Mouse (Mus musculus) hindbrain, embryonic 13.5 days (tissue): ENCODE results near the gene Armc12. TPM values are rescaled to one million over a fixed set of nuclear protein-coding genes. Genes with fewer than 3 reads are reported as not detected.
"Not testable (repeated sequence)": the region's sequence is repeated elsewhere in the genome, so short reads cannot be mapped to it uniquely, and the experiment has no call there.

Source experiments
- ATAC-seq: fragments of 200-750 bp; cut with Nextera tagmentation; 2 replicates; pipeline ENCODE4 v1.8.0; 2017; ENCODE audit warnings: moderate TSS enrichment; ENCODE audit not compliant: low FRiP score
- H3K27ac ChIP-seq: fragments of 300-500 bp; sonication (generic); 2 replicates; pipeline ENCODE4 v1.5.1; 2015; ENCODE audit warnings: inconsistent platforms, mild to moderate bottlenecking, moderate library complexity
- H3K27me3 ChIP-seq: fragments of 300-500 bp; sonication (generic); 2 replicates; pipeline ENCODE4 v1.6.1; 2015; ENCODE audit warnings: mild to moderate bottlenecking, inconsistent platforms
- H3K36me3 ChIP-seq: fragments of 300-500 bp; sonication (generic); 2 replicates; pipeline ENCODE4 v1.6.1; 2015; ENCODE audit warnings: mild to moderate bottlenecking, inconsistent platforms
- H3K4me1 ChIP-seq: fragments of 300-500 bp; sonication (generic); replicated peaks from 2 replicates; pipeline ENCODE4 v1.6.1; 2015; ENCODE audit warnings: inconsistent platforms
- H3K4me2 ChIP-seq: fragments of 300-500 bp; sonication (generic); 2 replicates; pipeline ENCODE4 v1.6.1; 2015; ENCODE audit warnings: inconsistent platforms, mild to moderate bottlenecking, moderate library complexity
- H3K4me3 ChIP-seq: fragments of 300-500 bp; sonication (generic); 2 replicates; pipeline ENCODE4 v1.5.1; 2015; ENCODE audit warnings: mild to moderate bottlenecking, inconsistent platforms
- H3K9ac ChIP-seq: fragments of 300-500 bp; sonication (generic); 2 replicates; pipeline ENCODE4 v1.6.1; 2015; ENCODE audit warnings: mild to moderate bottlenecking, inconsistent platforms
- H3K9me3 ChIP-seq: fragments of 300-500 bp; sonication (generic); 2 replicates; pipeline ENCODE4 v1.6.1; 2016; ENCODE audit warnings: inconsistent platforms
- WGBS: fragments of 180-500 bp; shearing (Covaris S2); methylation state at CpG from one replicate; pipeline ENCODE4 v1.1.7; 2015; 5-methylcytosine and 5-hydroxymethylcytosine counted together
- polyA plus RNA-seq: library from polyadenylated mRNA; unstranded; fragments of >200 nt; fragmentation: Nextera tagmentation; extraction: Ambion mirVana; gene quantifications from 2 replicates; pipeline ENCODE4 v1.2.1, GENCODE M21; 2015

Armc12 gene
- polyA plus RNA-seq, 1 experiment from 2014 or later = not detected

GRCm38 (mm10) chr17:28553040-28553793 is 22.6 kb downstream of the Armc12 start:
- Histone ChIP-seq H3K27ac (no peak overlapping the region), H3K9ac (no peak overlapping the region), H3K27me3 (no peaks in the 10 kb centered on the region), H3K9me3 (no peaks in the 10 kb centered on the region), H3K4me2 (no peak overlapping the region), H3K4me1 (0 out of 2 replicates have a peak, but pooled peaks cover 4% of the 10 kb centered on the region), H3K36me3 (no peaks in the 10 kb centered on the region), H3K4me3 (no peak overlapping the region)
- ATAC-seq = no peak
- 7% methylated on average over 14 of the region's 14 CpGs for WGBS

- not testable (repeated sequence) for H3K27ac ChIP-seq, H3K4me1 ChIP-seq, H3K27me3 ChIP-seq, H3K9ac ChIP-seq, ATAC-seq, H3K4me2 ChIP-seq, H3K4me3 ChIP-seq, H3K9me3 ChIP-seq, H3K36me3 ChIP-seq
- 87% methylated on average over 4 of the region's 4 CpGs for WGBS
Observed at GRCm38 (mm10) chr17:28554021-28554420, 23.4 kb downstream of the Armc12 start.

- ATAC-seq = no peak
- Histone ChIP-seq H3K36me3 (no peaks in the 10 kb centered on the region), H3K4me3 (no peak overlapping the region), H3K4me1 (0 out of 2 replicates have a peak, but pooled peaks cover 4% of the 10 kb centered on the region), H3K27ac (no peak overlapping the region), H3K27me3 (no peaks in the 10 kb centered on the region), H3K9ac (no peak overlapping the region), H3K4me2 (no peak overlapping the region), H3K9me3 (no peaks in the 10 kb centered on the region)
- 56% methylated on average over 6 of the region's 6 CpGs for WGBS
Observed at GRCm38 (mm10) chr17:28556635-28557396, 26.2 kb downstream of the Armc12 start.

GRCm38 (mm10) chr17:28557772-28558171 is 27.2 kb downstream of the Armc12 start:
- H3K9ac ChIP-seq = no peak overlapping the region
- H3K4me1 ChIP-seq = 0 out of 2 replicates have a peak, but pooled peaks cover 4% of the 10 kb centered on the region
- H3K36me3 ChIP-seq = no peaks in the 10 kb centered on the region
- no peaks in the 10 kb centered on the region for H3K27me3 ChIP-seq
- 78% methylated on average over 6 of the region's 6 CpGs for WGBS
- H3K27ac ChIP-seq = no peak overlapping the region
- H3K9me3 ChIP-seq = no peaks in the 10 kb centered on the region
- ATAC-seq = no peak
- no peak overlapping the region for H3K4me2 ChIP-seq
- no peak overlapping the region for H3K4me3 ChIP-seq

GRCm38 (mm10) chr17:28560598-28560997 is 30.0 kb downstream of the Armc12 start, which contains the start of gene Clps:
TSS of gene Clps (minus strand) at chr17:28560766.
- H3K27ac ChIP-seq = no peak within 1 kb of the TSS
- no peak for ATAC-seq
- H3K36me3 ChIP-seq = no peaks in the 10 kb centered on the region
- H3K9ac ChIP-seq = no peak within 1 kb of the TSS
- H3K4me2 ChIP-seq = no peak within 1 kb of the TSS
- 99% methylated on average over 4 of the region's 4 CpGs for WGBS
- H3K27me3 ChIP-seq = no peaks in the 10 kb centered on the region
- no peaks in the 10 kb centered on the region for H3K9me3 ChIP-seq
- no peaks in the 10 kb centered on the region for H3K4me1 ChIP-seq
- H3K4me3 ChIP-seq = no peak within 1 kb of the TSS

GRCm38 (mm10) chr17:28561613-28562012 is 31.0 kb downstream of the Armc12 start:
- no peak for ATAC-seq
- Histone ChIP-seq H3K36me3 (no peaks in the 10 kb centered on the region), H3K4me1 (no peaks in the 10 kb centered on the region), H3K27ac (no peak overlapping the region), H3K4me2 (no peak overlapping the region), H3K9ac (no peak overlapping the region), H3K9me3 (no peaks in the 10 kb centered on the region), H3K4me3 (no peak overlapping the region), H3K27me3 (no peaks in the 10 kb centered on the region)
- 65% methylated on average over 7 of the region's 7 CpGs for WGBS

GRCm38 (mm10) chr17:28565181-28565580 is 34.6 kb downstream of the Armc12 start:
- no peak overlapping the region for H3K27ac ChIP-seq
- ATAC-seq = no peak
- H3K36me3 ChIP-seq = no peaks in the 10 kb centered on the region
- no peaks in the 10 kb centered on the region for H3K4me1 ChIP-seq
- H3K9ac ChIP-seq = no peak overlapping the region
- no peak overlapping the region for H3K4me3 ChIP-seq
- no peaks in the 10 kb centered on the region for H3K9me3 ChIP-seq
- no peaks in the 10 kb centered on the region for H3K27me3 ChIP-seq
- no peak overlapping the region for H3K4me2 ChIP-seq

GRCm38 (mm10) chr17:28567541-28567940 is 36.9 kb downstream of the Armc12 start:
- Histone ChIP-seq H3K4me2 (no peak overlapping the region), H3K9ac (no peak overlapping the region), H3K36me3 (no peaks in the 10 kb centered on the region), H3K27me3 (no peaks in the 10 kb centered on the region), H3K27ac (no peak overlapping the region), H3K4me1 (no peaks in the 10 kb centered on the region), H3K9me3 (no peaks in the 10 kb centered on the region), H3K4me3 (no peak overlapping the region)
- ATAC-seq = no peak
- 17% methylated on average over 3 of the region's 3 CpGs for WGBS

- Histone ChIP-seq H3K4me1 (peaks cover 13% of the 10 kb centered on the region), H3K36me3 (no peaks in the 10 kb centered on the region), H3K9me3 (no peaks in the 10 kb centered on the region), H3K27ac (no peak overlapping the region), H3K9ac (no peak overlapping the region), H3K4me2 (no peak overlapping the region), H3K27me3 (peaks cover 24% of the 10 kb centered on the region; the same call in 1 of the 2 replicates), H3K4me3 (no peak overlapping the region)
- WGBS = 88% methylated on average over 3 of the region's 3 CpGs
- no peak for ATAC-seq
Observed at GRCm38 (mm10) chr17:28571868-28572267, 41.3 kb downstream of the Armc12 start.

GRCm38 (mm10) chr17:28572521-28572920 is 41.9 kb downstream of the Armc12 start:
- Histone ChIP-seq H3K9ac (no peak overlapping the region), H3K4me2 (no peak overlapping the region), H3K27ac (no peak overlapping the region), H3K36me3 (no peaks in the 10 kb centered on the region), H3K9me3 (no peaks in the 10 kb centered on the region), H3K4me1 (peaks cover 13% of the 10 kb centered on the region), H3K27me3 (peaks cover 25% of the 10 kb centered on the region; the same call in 1 of the 2 replicates), H3K4me3 (no peak overlapping the region)
- WGBS = 87% methylated on average over 7 of the region's 7 CpGs
- ATAC-seq = no peak

- Histone ChIP-seq H3K27me3 (peaks cover 25% of the 10 kb centered on the region; the same call in 1 of the 2 replicates), H3K27ac (no peak overlapping the region), H3K9me3 (no peaks in the 10 kb centered on the region), H3K4me3 (no peak overlapping the region), H3K4me1 (peaks cover 13% of the 10 kb centered on the region), H3K9ac (no peak overlapping the region), H3K36me3 (no peaks in the 10 kb centered on the region), H3K4me2 (no peak overlapping the region)
- ATAC-seq = no peak
- 88% methylated on average over 6 of the region's 6 CpGs for WGBS
Observed at GRCm38 (mm10) chr17:28572941-28573340, 42.3 kb downstream of the Armc12 start.

- H3K27ac ChIP-seq = no peak within 1 kb of the TSS
- peak; percentile 81 for ATAC-seq
- peaks cover 17% of the 10 kb centered on the region for H3K4me1 ChIP-seq
- no peaks in the 10 kb centered on the region for H3K36me3 ChIP-seq
- peak within 1 kb of the TSS; percentile 68 for H3K9ac ChIP-seq
- 15% methylated on average over 50 of the region's 50 CpGs for WGBS
- H3K4me3 ChIP-seq = peak within 1 kb of the TSS; percentile 44
- H3K4me2 ChIP-seq = peak within 1 kb of the TSS; percentile 71
- no peaks in the 10 kb centered on the region for H3K9me3 ChIP-seq
- peaks cover 25% of the 10 kb centered on the region; the same call in 1 of the 2 replicates for H3K27me3 ChIP-seq
Observed at GRCm38 (mm10) chr17:28575244-28576125, 44.9 kb downstream of the Armc12 start, which contains the start of gene Lhfpl5. TSS of gene Lhfpl5 (plus strand) at chr17:28575641.
